Mouse (Mus musculus): ENCODE data around the gene Klhl35.

Klhl35 gene

GRCm38 (mm10) chr7:99458849-99459248 is 7.0 kb upstream of the Klhl35 start:
- Histone ChIP-seq H3K4me3 (replicated peaks; ENCODE audit: low read length) (no peak overlapping the region), H3K9me3 (ENCODE audit: low read length) (peaks cover 3% of the 10 kb centered on the region; the same call in 1 of the 2 replicates), H3K36me3 (ENCODE audit: insufficient read depth, low read length) (no peaks in the 10 kb centered on the region), H3K27me3 (ENCODE audit: insufficient read depth, low read length) (peaks cover 66% of the 10 kb centered on the region), H3K4me1 (replicated peaks; ENCODE audit: low read depth, low read length) (peaks cover 18% of the 10 kb centered on the region)
- TF ChIP-seq POU5F1 (IDR thresholded peaks at IDR 0.05; ENCODE audit: borderline replicate concordance, low read length) (no peak), CTCF (conservative IDR thresholded peaks at IDR 0.05; ENCODE audit: low read length) (no peak), NANOG (IDR thresholded peaks at IDR 0.05; ENCODE audit: borderline replicate concordance, low read length) (no peak)

GRCm38 (mm10) chr7:99459888-99460652 is 5.7 kb upstream of the Klhl35 start:
- TF ChIP-seq POU5F1 (IDR thresholded peaks at IDR 0.05; ENCODE audit: borderline replicate concordance, low read length) (no peak), NANOG (IDR thresholded peaks at IDR 0.05; ENCODE audit: borderline replicate concordance, low read length) (no peak), CTCF (conservative IDR thresholded peaks at IDR 0.05; ENCODE audit: low read length) (no peak)
- Histone ChIP-seq H3K9me3 (ENCODE audit: low read length) (peaks cover 3% of the 10 kb centered on the region; the same call in 1 of the 2 replicates), H3K36me3 (ENCODE audit: insufficient read depth, low read length) (no peaks in the 10 kb centered on the region), H3K4me3 (replicated peaks; ENCODE audit: low read length) (no peak overlapping the region), H3K4me1 (replicated peaks; ENCODE audit: low read depth, low read length) (peaks cover 18% of the 10 kb centered on the region), H3K27me3 (ENCODE audit: insufficient read depth, low read length) (peaks cover 59% of the 10 kb centered on the region)

GRCm38 (mm10) chr7:99463120-99463519 is 2.7 kb upstream of the Klhl35 start:
- TF ChIP-seq NANOG (IDR thresholded peaks at IDR 0.05; ENCODE audit: borderline replicate concordance, low read length) (no peak), POU5F1 (IDR thresholded peaks at IDR 0.05; ENCODE audit: borderline replicate concordance, low read length) (no peak), CTCF (conservative IDR thresholded peaks at IDR 0.05; ENCODE audit: low read length) (no peak)
- no peak overlapping the region for H3K4me3 ChIP-seq (replicated peaks; ENCODE audit: low read length)
- peaks cover 20% of the 10 kb centered on the region for H3K4me1 ChIP-seq (replicated peaks; ENCODE audit: low read depth, low read length)
- H3K9me3 ChIP-seq (ENCODE audit: low read length) = peaks cover 3% of the 10 kb centered on the region; the same call in 1 of the 2 replicates
- peaks cover 70% of the 10 kb centered on the region for H3K27me3 ChIP-seq (ENCODE audit: insufficient read depth, low read length)
- H3K36me3 ChIP-seq (ENCODE audit: insufficient read depth, low read length) = no peaks in the 10 kb centered on the region

- Histone ChIP-seq H3K9me3 (ENCODE audit: low read length) (peaks cover 3% of the 10 kb centered on the region; the same call in 1 of the 2 replicates), H3K27me3 (ENCODE audit: insufficient read depth, low read length) (peaks cover 64% of the 10 kb centered on the region), H3K4me1 (replicated peaks; ENCODE audit: low read depth, low read length) (peaks cover 38% of the 10 kb centered on the region), H3K4me3 (replicated peaks; ENCODE audit: low read length) (peak overlapping the region; percentile 71), H3K36me3 (ENCODE audit: insufficient read depth, low read length) (peaks cover 15% of the 10 kb centered on the region)
- TF ChIP-seq POU5F1 (IDR thresholded peaks at IDR 0.05; ENCODE audit: borderline replicate concordance, low read length) (no peak), NANOG (IDR thresholded peaks at IDR 0.05; ENCODE audit: borderline replicate concordance, low read length) (no peak), CTCF (conservative IDR thresholded peaks at IDR 0.05; ENCODE audit: low read length) (no peak)
Observed at GRCm38 (mm10) chr7:99467916-99468282, 2.1 kb downstream of the Klhl35 start.

- H3K27me3 ChIP-seq (ENCODE audit: insufficient read depth, low read length) = peaks cover 64% of the 10 kb centered on the region
- TF ChIP-seq NANOG (IDR thresholded peaks at IDR 0.05; ENCODE audit: borderline replicate concordance, low read length) (no peak), CTCF (conservative IDR thresholded peaks at IDR 0.05; ENCODE audit: low read length) (no peak), POU5F1 (IDR thresholded peaks at IDR 0.05; ENCODE audit: borderline replicate concordance, low read length) (no peak)
- H3K9me3 ChIP-seq (ENCODE audit: low read length) = peaks cover 3% of the 10 kb centered on the region; the same call in 1 of the 2 replicates
- peaks cover 38% of the 10 kb centered on the region for H3K4me1 ChIP-seq (replicated peaks; ENCODE audit: low read depth, low read length)
- H3K36me3 ChIP-seq (ENCODE audit: insufficient read depth, low read length) = peaks cover 21% of the 10 kb centered on the region
- H3K4me3 ChIP-seq (replicated peaks; ENCODE audit: low read length) = peak overlapping the region; percentile 71
Observed at GRCm38 (mm10) chr7:99468283-99469132, 2.7 kb downstream of the Klhl35 start.

- peaks cover 34% of the 10 kb centered on the region for H3K36me3 ChIP-seq (ENCODE audit: insufficient read depth, low read length)
- no peaks in the 10 kb centered on the region for H3K9me3 ChIP-seq (ENCODE audit: low read length)
- peaks cover 62% of the 10 kb centered on the region for H3K27me3 ChIP-seq (ENCODE audit: insufficient read depth, low read length)
- peaks cover 52% of the 10 kb centered on the region for H3K4me1 ChIP-seq (replicated peaks; ENCODE audit: low read depth, low read length)
- TF ChIP-seq NANOG (IDR thresholded peaks at IDR 0.05; ENCODE audit: borderline replicate concordance, low read length) (no peak), CTCF (conservative IDR thresholded peaks at IDR 0.05; ENCODE audit: low read length) (no peak), POU5F1 (IDR thresholded peaks at IDR 0.05; ENCODE audit: borderline replicate concordance, low read length) (no peak)
- H3K4me3 ChIP-seq (replicated peaks; ENCODE audit: low read length) = no peak overlapping the region
Observed at GRCm38 (mm10) chr7:99469680-99470405, 4.0 kb downstream of the Klhl35 start.

GRCm38 (mm10) chr7:99471578-99471977 is 5.8 kb downstream of the Klhl35 start:
- peaks cover 61% of the 10 kb centered on the region for H3K4me1 ChIP-seq (replicated peaks; ENCODE audit: low read depth, low read length)
- TF ChIP-seq POU5F1 (IDR thresholded peaks at IDR 0.05; ENCODE audit: borderline replicate concordance, low read length) (no peak), CTCF (conservative IDR thresholded peaks at IDR 0.05; ENCODE audit: low read length) (peak; percentile 64)
- peaks cover 47% of the 10 kb centered on the region for H3K36me3 ChIP-seq (ENCODE audit: insufficient read depth, low read length)

More at GRCm38 (mm10) chr7:99471578-99471977, 5.8 kb downstream of the Klhl35 start:
- H3K9me3 ChIP-seq (ENCODE audit: low read length) = no peaks in the 10 kb centered on the region
- H3K27me3 ChIP-seq (ENCODE audit: insufficient read depth, low read length) = peaks cover 45% of the 10 kb centered on the region
- H3K4me3 ChIP-seq (replicated peaks; ENCODE audit: low read length) = no peak overlapping the region

Measured in E14TG2a.4 (cell line).